Mouse (Mus musculus) heart, adult 9 months (tissue): Measurements from ENCODE around the gene Meiob.

Experiments
- DNase-seq, 2 experiments: peaks; one replicate each; pipeline ENCODE4 v3.0.0; 2022; ENCODE audit warnings: low spot score in 2 of 2

Meiob gene

DNA sequence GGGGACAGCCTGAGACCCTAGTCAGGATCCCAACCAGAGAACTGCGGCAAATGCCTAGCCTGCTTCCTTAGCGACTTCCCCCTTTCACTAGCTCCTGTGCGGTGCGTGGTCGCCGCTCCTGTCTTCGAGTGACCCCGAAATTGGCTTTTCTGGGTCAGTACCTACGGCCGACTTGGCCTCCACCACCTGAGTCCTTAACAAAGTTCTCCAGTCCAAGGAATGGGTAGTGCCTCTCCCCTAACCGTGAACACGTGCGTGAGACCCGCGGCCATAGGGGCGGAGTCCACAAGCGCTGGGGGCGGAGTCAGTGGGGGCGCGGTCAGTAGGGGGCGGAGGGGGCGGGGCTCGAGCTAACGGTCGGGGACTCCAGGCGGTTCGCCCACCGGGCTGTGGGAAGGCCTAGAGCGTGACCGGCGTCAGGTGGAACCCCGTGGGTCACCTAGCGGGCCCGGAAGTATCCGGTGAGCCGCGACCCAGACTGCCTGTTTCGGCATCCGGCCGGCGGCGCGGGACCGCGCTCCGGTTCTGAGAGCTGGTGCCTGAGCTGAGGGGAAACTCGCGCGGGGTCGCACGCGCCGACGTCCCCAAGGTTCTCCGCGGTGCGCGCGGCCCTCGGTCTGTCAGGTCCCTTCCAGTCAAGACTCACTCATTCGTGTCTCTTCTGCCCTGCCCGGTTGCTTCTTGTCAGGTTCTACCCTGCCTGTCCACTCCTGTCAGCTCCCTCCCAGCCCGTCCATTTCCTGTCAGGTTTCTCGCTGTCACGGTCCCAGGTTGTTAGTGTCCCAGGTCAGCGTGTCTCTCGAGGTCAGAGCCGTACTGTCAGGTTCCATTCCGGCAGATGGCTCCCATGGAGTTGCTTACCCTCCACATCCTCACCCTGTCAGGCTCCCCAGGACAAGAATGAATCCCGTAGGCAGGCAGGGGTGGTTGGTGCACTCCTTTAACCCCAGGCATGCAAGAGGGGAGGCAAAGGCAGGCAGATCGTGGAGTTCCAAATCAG lies at the start of gene Meiob:
Gene Meiob (plus strand): TSS at position 338 of the 1,000 bp plus-strand sequence.
- peak; percentile 24 to 41 for DNase-seq

DNA sequence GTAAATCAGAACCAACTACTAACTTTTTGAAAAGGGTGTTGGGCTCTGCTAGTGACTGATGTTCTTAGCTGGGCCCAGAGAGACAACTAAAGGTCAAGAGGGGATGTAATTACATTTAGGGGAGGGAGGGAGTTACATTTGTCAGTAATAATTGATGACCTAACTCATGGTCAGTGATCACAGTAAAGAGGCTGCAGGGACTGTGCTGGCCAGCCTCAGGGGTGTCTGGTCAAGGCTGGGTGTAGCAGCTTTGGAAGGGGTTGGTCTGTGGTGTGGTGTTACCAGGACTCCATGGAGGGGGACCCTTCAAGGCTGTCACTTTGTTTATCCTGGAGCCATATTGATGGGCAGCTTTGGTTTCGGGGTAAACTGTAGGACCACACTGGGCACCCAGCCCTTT lies 46.7 kb upstream of the Meiob start:
- no peak for DNase-seq

DNA sequence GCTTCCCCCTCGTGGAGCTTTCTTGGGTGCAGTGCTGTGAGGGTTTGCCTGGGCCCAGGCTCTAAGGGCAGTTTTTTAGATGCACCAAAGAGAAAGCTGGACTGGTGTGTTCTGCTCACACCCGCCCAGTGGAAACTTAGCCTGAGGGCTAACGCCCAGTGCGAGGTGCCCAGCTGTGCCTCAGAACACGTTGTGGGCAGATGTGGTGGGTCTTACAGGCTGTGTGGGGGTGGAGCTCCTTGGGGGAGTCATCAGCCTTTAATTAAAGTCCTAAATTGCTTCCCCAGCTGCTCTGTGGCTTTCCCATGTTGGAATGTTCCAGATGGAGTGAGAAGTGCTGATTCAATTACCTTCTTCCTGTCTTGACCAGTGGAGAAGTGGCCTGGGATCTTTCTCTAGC lies 43.0 kb upstream of the Meiob start:
- no peak for DNase-seq

DNA sequence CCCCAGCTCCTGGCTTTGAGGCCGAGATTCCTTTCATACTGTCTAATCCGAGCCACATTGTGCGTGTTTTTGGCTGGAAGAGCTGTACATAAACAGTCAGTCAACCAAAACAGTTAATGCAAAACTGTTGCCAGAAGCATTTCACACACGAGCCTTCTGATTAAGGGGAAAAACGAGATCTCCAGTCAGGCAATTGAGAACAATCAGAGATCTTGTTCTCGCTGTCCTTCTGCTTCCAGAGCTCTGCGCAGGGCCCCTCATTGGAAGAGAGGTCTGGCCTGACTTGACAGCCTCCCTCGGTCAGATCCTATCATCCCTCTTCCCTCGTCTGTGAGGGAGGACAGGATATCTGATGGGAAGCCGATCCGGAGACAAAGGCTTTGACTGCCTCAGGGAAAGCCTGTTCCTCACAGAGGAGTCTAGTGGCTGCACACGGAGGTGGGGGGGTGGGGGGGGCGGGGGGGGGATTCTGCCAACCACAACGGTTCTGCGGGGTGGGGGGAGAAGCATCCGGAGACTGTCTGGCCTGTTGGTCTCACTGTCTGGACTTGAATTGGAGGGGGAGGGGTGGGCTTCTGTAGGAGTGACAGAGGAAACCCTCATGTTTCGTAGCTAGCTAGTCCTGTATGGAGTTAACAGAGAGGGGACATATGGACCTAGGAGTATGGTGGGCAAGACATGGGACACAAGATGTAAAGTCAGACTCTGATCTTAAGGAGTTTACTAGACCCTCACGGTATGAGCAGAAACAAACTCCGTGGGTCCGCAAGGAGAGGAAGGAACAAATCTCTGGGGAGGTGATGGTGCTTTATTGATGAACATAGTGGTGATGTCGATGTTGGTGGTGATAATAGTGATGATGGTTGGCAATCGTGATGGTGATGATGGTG lies 38.8 kb upstream of the Meiob start:
- DNase-seq: no peak

DNA sequence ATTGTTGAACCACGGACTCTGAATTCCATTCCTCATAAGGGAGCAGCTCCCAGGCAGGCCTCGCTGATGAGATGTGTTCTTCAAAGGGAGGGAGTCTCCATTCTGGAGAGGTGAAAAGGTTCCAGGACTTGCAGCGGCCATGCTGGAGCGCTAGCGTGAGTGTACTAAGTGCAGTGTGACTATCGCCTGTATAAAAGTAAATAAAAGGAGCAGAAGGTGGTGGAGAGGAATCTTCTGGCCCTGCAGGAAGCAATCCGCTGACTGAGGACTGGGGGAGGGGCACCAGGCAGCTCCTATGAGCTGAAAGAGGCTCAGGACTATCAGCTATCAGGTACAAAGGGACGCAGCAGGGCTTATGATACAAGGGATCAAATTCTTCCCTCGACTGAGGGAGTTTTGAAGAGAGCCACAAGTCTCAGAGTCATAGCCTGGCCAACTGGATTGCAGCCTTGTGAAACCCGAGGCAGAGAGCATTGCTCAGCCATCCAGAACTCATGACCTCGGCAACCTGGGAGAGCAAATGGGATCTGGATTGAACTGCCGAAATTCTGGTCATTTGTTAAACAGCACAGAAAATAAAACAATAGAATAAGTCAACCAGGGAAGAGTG lies 37.7 kb upstream of the Meiob start:
- no peak for DNase-seq

DNA sequence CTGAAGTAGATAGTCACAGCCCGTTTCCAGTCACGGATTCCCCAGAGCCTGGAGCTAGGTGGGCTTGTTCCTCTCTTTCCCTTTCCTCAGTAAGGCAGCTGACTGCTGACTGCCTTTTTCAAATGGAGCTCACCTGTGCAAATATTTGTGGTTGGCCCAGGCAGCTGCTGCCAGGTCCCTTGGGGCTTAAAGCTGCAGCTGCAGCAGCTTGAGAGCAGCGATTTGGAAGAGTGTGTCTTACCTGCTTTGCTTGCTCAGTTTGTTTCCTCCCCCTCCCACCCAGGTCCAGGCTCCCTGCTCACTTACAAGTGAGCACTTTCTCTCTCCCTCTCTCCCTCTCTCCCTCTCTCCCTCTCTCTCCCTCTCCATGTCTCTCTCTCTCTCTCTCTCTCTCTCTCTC lies 34.9 kb upstream of the Meiob start:
- no peak for DNase-seq

DNA sequence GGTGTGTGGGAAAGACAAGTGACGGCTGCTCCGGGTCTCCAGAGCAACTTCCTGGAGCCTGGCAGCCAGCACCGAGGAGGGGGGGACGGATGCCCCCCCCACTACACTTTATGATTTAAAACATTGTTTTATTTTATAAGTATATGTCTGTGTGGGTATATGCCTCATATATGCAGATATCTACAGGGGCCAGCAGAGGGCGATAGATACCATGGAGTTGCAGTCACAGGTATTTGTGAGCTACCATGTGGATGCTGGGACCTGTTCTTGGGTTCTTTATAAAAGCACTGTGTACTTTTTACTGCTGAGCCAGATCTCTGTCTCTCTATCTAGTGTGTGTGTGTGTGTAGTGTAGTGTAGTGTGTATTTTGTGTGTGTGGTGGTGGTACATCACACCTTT lies 30.8 kb upstream of the Meiob start:
- DNase-seq: no peak

DNA sequence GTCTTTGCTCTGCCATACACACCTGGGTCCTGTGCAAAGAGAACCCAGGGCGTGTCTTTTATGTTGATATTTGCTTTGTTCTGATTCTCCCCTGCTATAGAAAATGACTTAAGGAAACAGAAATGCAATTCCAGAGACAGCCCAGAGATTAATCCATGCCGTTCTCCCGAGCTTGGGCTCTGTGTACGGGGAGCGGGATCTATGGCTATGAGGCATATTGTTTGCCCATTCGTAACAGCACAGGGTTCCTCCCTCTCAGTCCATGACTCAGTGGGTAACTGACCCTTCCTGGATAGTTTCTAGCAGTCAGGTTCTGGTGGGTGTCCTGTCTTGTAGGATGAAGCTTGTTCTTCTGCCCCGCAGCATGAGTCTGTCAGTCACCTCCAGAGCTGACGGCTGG lies 28.9 kb upstream of the Meiob start:
- no peak for DNase-seq

DNA sequence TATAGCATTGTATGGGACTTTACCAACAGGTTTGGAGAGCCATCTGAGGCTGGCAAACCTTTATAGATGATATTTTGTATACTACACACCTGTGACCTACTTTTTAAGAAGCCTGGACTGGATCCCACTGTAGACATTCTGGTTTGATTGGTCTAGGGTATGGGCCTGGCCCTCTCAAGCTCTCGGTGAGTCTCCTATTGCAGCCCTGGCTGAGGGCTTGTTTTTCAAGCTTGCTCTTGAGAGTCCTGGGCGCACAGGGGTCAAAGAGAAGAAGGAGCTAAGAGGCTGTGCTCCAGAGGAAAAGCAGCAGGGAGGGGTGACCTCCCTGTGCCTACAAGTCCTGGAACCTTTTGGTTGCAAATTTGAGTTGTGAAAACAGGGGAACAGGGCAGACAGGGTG lies 27.0 kb upstream of the Meiob start:
- no peak for DNase-seq

DNA sequence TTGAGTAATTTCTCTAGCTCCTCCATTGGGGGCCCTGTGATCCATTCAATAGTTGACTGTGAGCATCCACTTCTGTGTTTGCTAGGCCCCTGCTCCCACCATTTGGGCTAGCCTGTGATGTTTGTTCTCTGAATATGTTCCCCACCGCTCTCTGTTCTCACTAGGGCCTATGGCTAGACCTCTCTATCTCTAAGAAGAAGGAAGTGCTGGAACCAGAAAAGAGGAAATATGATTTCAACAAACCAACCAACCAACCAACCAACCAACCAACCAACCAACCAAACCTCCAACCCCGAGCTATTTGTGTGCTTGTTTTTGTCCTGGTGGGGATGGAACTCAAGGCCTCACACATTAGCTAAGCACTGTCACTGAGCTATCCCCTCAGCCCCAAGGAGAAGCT lies 23.3 kb upstream of the Meiob start:
- no peak for DNase-seq

DNA sequence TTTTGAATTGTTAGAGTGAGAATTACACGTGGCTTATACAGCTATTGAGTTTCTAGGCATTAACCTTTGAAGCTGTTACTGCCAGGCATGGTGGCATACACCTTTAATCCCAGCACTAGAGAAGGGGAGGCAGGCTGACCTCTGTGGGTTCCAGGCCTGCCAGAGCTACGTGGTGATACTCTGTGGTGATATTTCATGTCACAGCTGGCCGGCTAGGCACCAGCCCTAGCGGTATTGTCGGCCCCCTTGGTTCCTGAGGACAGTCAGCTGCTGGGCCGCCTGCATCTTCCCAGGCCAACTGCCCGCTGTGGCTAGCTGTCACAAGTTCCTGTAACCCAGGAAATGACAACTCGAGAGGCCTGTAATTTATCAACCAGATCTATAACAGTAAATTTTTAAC lies 11.9 kb upstream of the Meiob start:
- DNase-seq: no peak

DNA sequence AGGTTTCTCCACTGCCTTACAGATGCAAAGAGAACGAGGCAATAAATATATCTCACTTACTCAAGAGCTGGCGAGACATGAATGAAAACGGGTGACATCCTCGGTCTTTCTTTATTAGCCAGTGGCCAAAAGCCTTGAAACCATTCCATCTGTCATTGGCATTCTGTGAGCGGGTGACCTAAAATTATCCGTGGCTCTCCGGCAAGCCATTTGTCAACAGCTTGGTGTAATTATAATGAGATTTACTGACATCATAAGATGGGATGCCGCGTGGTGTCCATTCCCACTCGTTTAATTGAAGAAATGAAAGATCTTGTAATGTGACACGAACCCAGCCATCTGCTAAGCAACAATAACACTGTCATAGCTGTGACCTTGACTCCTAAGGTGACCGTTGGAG lies 9.3 kb upstream of the Meiob start:
- no peak for DNase-seq

DNA sequence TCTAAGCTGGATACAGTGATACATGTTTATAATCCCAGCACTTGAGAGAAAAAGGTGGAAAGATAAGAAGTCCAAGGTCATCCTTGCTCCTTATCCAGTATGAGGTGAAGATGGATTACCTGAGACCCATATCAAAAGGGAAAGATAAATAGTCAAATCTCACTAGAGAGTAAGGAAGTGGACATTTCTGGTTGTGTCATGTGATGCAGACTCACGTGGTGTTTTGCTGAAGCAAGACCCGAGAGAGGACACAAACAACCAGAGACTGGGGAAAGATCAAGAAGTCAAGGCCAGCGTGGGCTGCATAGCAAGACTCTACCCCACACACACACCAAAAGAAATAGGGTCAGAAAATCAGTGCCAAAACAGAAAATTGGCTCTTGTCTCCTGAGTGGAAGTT lies 7.1 kb upstream of the Meiob start:
- DNase-seq: no peak

DNA sequence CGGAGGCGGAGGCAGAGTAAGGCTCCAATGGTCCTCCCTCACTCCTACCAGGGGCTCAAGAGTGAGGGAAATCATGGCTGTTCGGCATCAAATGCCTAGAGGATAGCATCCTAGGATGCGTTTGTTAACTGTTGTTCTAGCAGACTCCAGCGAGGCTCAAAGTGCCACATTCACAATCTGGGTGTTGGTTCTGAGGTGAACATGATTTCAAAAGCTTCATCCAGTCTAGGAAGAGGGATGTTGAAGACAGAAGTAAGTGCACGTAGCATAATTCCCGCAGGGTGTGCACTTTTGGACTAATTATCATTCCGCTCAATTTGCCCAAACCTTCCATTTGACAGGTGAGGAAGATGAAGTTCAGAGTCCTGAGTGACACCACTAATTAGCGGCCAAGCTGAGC lies 5.9 kb upstream of the Meiob start:
- no peak for DNase-seq

DNA sequence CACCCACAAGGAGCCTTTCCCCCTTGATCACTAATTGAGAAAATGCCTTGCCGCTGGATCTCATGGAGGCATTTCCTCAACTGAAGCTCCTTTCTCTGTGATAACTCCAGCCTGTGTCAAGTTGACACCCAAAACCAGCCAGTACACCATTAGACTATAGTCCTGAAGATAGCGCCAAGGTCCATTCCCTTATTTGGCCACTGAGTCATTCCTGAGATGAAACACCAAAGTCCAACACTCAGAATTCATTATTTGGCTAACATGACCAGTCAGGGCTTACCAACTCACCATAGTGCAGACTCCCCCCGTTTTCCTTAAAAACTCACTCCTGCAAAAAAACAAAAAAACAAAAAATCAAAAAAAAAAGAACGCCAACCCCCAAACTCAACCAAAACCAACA lies 4.6 kb upstream of the Meiob start:
- DNase-seq: no peak

DNA sequence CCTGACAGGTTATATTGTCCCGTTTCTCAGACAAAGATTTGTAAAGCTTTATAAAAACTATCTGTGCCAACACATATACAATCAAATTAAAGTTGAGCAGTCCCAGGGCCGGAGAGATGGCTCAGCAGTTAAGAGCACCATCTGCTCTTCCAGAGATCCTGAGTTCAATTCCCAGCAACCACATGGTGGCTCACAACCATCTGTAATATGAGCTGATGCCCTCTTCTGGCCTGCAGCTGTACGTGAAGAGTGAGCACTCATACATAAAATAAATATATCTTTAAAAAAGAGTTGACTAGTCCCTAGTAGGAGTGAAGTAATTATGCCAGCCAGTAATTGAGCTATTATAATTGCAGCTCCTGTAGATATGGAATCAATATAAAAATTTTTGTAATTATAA lies 3.6 kb upstream of the Meiob start:
- DNase-seq: no peak

DNA sequence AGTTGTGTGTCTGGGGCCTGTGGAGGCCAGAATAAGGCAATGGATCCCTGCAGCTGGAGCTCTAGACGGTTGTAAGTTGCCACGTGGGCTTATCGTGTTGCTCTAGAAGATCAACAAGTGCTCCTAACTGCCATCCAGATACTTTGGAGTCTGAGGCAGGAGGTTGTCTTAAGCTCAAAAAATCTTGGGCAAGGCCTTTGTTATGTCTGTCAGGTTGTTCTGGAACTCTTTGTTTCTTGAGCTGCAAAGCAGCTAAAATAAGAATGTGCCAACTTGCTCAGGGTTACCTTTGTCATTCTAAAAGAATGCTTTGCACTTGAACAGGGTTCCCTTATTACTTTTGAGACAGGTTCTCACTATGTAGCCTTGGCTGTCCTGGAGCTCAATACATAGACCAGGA lies 7.1 kb downstream of the Meiob start:
- DNase-seq: no peak

DNA sequence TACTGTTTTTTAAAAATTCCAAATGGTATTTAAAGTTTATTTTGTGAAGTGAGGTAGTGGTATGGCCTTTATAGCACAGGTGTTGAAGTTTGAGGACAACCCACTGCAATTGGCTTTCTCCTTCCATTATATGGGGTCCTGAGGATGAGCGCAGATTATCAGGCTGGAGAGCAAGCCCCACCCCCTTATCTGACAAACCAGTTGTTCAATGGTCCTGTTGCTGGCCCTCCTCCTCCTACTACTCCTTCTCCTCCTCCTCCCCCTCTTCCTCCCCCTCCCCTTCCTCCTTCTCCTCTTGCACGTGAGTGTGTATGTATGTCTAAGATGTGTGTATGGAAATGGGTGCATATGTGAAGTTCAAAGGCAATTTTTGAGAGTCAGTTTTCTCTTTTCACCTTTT lies 8.1 kb downstream of the Meiob start:
- DNase-seq: no peak

DNA sequence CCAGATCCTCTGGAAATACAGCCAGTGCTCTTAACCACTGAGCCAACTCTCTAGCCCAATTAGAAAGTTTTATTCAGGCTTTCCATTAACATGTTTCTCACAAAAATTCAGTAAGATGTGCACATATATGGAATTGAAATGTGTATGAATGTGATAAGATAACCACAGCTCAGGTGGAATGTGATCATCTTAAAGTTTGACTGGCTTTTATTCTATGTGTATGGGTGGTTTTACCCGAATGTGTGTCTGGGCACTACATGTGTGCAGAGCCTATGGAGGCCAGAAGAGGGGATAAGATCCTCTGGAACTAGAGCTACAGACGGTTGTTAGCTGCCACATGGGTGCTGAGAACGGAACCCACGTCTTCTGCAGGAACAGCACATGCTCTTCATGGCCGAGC lies 11.2 kb downstream of the Meiob start:
- no peak for DNase-seq

DNA sequence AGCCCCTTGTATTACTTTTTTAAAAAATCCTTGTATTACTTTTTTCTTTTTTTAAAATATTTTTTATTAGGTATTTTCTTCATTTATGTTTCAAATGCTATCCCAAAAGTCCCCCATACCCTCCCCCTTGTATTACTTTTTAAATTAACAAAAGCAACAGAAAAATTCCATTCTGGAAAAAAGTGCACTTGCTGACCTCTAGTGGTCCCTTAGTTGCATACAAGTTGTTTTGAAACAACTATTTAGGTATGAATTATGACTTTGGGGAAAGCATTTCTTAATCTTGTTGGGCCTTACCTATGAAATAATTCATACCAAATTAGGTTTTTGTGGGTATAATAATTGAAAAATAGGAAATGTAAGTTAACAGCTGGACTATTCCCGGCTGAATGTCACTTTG lies 13.4 kb downstream of the Meiob start:
- DNase-seq: no peak

DNA sequence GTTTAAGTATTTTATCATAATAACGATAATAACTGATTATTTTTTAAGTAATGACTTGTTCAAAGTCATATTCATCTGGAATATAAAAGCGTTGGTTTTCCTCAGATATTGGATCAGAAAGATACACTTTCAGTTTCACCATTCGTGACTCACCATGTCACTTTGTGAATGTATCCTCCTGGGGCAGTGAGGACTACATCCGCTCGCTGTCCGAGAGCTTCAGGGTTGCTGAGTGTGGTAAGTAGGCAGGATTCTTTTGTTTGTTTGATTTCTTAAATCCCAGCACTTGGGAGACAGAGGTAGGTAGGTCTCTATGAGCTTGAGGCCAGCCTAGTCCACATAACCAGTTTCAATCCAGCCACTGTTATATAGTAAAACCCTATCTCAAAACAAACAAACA lies 14.1 kb downstream of the Meiob start:
- DNase-seq: peak; percentile 10 to 17

DNA sequence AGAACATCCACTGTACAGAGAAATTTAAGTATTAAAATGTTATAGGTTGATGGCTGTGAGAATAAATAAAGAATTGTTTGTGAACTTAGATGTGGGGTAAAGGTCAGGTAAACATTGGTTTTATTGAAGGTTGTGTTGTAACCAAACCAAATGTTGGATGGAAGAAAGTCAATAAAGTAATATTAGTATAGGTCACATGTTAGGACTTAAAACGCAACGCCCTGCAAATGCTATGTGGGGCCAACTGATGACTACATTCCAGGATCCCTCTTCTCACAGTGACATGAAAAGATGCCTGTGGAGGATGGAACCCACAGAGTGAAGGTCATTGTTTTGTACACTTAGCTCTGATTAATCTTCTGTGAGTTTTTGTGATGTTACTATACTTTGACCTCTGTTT lies 15.4 kb downstream of the Meiob start:
- no peak for DNase-seq
